Mouse (Mus musculus) retina, embryonic 14.5 days (tissue): Measurements from ENCODE around the gene Snhg11.

Experiments used
- DNase-seq: peaks from one replicate; pipeline ENCODE4 v3.0.0-alpha.2; 2015; ENCODE audit warnings: low spot score

Snhg11 gene

DNA sequence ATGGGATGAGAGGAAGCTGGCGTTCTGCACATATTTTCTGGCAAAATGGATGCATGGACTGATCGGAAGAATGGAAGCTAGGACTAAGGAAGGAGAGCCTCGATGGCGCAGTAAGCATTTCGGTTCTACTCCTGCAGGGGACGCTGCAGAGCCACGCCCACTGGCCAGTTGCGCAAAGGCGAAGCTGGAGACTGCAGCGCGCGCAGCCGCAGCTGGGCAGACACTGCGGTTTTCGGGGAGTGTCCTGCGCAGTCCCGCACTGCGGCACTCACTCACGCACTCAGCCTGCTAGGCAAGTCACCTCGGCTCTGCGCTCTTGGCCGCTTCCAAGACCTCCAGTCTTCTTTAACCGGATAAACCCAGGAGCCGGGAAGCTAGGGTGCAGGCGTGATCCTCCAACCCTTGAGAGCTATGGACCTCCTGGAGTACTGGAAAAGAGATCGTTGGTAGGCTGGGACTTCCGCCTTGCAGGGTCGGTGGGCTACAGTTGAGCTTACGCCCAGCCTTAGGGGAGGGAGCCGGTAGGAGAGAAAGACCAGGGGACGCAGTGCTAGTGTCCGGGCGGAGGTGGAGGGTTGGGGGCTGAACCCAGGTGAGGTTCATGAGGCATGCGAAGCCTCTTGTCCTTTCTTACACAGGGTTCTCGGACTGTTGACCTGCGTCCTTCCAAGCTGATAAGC, at the start of gene Snhg11:
Gene Snhg11, plus strand, starts transcription at position 196 of the 680 bp plus-strand sequence.
- peak; percentile 69 for DNase-seq

DNA sequence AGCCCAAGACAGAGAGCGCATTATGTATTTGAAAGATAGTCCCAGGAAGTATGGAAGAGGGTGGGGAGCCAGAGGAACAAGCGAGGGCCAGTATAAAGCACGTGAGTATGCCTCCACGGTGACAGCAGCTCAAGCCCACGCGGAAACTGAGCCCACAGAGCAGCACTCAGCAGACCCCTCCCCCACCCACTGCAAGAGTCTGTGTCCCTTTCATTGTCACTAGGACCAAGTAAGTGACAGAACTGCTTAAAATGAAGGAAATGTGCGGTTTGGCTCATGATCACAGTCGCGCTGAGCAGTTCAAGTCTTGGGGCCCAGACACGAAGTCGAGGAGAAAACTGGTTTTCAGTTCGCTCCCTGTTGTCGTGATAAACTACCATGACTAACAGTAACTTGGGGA, 41.1 kb upstream of the Snhg11 start:
- DNase-seq, result no peak

DNA sequence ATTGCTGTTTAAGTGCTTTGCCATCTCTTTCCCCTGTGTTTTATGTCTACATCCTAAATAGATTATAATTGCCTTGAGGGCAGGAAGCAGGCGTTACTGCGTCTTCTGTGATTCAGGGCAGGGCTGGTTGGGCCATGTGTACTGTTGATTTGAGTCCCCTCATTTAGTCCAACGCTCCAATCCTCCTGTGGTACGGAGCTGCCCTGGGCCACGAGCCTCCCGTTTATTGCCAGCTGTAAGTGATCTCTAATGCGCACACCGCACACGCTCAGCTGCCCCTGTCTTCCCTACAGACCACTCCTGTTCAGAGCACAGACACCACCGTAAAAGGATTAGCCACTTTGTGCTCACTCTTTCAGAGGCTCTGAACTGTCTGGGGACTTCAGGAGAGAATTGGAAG, 37.7 kb upstream of the Snhg11 start:
- DNase-seq, result no peak

DNA sequence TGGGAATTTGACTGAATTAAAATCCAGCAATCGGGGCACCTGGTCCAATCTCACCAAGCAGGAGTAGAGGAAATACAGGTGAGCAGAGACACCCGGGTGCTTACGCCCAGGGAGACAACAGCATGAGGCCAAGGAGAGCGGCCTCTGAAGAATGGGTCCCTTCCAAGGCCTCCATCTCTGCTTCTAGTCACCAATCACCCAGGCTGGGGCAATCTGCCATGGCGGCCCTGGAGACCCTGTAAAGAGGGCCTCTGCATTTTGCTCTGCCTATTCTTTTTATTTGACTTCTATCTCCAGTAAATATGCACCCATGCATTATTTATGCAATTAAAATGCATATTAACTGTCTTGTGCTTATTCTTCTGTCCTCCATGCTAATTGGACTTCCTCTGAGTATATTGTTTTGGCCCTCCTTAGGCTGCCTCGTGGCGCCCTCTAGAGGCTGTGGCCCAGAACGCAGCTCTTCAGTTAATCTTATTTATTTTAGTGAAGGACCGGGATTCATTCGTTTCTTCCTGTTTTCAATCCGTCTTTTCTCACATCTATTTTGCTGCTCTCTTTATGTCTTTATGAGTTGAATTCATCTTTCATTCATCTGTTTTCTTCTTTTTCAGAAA, 35.4 kb upstream of the Snhg11 start:
- DNase-seq, result peak; percentile 88

DNA sequence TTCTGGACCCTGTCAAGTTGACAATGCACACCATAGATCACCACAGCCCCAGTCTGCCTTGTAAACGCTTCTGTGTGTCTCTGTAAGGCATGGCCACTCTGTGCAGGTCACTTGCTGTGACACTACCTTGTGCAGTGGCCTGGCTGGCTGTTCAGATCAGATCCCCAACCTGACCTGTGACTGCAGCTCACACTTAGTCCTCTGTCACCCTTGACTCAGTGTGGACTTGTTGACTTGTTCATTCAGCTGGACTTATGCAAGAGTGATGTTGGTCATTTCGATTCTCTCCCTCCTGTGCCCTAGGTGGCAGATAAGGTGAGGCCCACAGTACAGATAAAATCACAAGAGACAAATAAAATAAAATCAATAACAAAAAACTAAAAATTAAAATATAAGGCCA, 34.1 kb upstream of the Snhg11 start:
- DNase-seq, result no peak

DNA sequence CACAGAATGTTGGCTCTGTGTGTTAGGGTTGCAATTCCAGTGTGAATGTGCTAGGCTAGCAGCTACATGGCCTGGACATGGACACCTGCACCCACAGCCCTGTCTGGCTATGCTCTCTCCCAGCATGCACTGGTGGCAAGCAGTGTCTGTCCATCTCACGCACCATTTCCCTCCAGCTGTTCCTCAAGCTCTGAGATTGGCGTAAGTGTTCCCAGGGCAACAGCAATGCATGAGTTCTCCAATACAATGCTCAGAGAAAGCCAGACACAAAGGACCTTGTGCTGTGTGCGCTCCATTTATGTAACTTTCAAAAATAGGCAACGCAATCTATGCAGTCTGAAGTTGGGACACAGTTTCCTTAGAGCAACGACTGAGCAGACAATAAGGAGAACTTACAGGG, 31.9 kb upstream of the Snhg11 start:
- DNase-seq, result peak; percentile 92

DNA sequence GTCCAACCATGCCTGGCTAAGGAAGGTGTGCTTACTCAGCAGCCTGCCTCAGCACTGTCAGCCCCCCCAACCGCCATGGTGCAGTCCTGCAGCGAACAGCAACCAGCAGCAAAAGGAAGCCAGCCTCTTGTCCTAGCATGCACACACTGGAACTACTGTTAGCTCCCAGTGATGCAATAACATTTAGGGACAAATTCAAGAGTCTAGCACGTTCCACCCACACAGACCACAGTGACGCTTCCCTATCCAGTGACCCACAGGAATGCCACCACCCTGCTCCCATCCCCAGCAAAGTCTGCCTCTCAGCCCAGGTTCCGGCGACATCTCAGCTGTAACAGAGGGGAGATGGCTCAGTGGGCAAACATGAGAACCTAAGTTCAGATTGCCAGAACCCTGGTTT, 29.0 kb upstream of the Snhg11 start:
- DNase-seq, result no peak

DNA sequence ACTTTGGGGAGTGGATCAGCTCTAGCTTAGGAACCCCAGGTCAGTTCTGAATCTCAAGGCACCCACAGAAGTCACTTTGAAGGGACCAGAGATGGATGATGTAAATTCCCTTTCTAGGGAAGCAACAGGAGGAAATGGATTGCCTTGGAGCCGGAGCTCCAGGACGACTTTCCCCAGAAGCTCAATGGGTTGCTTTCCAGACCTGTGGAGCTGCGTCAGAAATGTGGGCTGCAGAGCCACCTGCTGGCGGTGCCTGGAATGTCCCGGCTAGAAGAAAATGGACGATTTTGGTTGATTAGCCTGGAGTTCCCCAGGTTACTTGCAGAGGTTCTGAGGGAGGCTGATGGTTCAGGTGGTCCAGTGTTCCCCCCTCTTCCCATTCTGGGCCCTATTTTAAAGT, 27.6 kb upstream of the Snhg11 start:
- DNase-seq, result peak; percentile 88

DNA sequence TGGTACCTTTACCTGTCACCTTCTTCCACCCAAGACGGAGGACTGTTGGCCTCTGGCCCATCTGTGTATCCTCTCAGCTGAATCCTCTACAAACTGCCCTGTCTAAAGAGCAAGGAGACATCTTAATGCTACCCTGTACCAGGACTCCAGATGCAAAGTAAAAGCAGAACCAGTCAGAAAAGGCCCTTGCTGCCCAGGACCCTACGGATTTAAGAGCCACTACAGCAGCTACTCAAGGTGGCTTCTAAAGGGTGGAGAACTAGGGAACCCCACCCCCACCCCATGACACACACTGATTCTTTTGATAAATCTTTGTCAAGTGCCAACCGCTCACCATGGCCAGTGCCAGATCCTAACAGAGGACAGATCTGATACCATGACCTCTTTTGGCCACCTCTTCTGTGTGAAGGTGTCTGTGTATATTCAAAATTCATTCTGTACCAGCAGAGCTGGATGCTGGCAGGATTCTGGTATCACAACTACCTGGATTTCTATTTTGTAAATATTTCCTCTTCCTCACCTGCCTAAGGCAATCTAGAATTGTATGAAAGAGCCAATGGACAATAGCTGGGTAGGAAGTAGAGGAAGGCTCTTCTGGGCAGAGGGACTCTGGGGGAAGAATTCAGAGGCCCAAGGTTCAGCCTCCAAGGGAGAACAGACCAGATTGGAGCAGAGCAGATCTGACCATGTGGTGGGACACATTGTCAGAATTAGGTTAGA, 22.5 kb upstream of the Snhg11 start:
- DNase-seq, result no peak

DNA sequence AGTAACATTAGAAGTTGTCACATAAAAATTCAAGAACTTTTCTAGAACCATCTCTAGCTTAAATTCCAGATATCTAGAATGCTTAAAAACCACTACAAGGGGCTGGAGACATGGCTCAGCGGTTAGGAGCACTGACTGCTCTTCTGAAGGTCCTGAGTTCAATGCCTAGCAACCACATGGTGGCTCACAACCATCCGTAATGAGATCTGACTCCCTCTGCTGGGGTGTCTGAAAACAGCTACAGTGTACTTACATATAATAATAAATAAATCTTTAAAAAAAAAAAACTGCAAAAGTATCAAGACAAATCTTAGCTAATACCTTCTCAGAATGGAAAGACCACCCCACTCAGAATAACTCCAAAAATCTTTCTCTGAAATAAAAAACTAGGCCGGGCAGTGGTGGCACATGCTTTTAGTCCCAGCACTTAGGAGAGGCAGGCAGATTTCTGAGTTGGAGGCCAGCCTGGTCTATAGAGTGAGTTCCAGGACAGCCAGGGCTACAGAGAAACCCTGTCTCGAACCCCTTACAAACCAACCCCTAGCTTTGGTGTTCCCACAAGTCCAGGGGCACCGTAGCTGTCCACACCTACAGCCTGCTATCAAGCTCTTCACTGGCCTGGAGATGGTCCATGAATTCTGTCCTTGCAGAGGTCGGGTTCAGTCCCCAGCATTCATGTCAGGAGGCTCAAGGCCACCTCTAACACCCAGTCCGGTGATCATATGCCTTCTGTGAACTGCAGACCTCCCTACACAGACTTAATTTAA, 20.9 kb upstream of the Snhg11 start:
- DNase-seq, result no peak

DNA sequence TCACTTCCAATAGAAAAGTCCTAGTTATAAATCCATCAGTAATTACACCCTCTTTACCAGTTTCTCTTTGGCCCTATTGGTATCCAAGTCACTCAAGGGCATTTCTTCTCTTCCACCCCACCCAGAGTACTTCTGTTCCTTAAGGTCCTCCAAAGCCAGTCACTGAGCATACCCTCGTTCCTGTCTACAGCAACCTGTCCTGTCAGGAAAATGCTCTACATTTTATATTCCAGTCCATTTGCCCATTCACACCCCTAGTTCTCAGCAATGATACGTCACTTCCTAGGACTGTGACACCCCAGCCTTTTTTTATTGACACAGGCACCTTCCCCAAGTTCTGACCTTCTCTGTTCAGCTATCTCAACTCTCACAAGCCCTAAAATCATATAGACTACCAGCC, 20.2 kb upstream of the Snhg11 start:
- no peak for DNase-seq

DNA sequence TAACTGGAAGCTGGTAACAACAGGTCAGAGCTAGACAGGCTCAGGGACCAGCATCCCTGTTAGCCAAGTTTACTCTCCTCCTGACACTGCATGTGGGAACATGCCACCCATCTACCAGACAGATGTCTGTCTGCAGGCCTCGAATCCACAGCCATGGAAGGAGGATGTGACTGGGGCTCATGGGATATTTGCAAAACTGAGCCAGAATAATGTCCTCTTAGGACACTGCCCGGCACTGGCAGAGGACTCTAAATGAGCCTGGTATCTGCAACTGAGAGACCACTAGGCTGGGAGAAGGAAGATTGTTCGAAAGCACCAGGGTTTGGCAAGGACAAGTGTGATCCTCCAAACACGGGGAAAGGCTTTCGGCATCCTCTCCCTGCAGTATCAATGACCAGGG, 19.3 kb upstream of the Snhg11 start:
- DNase-seq, result no peak

DNA sequence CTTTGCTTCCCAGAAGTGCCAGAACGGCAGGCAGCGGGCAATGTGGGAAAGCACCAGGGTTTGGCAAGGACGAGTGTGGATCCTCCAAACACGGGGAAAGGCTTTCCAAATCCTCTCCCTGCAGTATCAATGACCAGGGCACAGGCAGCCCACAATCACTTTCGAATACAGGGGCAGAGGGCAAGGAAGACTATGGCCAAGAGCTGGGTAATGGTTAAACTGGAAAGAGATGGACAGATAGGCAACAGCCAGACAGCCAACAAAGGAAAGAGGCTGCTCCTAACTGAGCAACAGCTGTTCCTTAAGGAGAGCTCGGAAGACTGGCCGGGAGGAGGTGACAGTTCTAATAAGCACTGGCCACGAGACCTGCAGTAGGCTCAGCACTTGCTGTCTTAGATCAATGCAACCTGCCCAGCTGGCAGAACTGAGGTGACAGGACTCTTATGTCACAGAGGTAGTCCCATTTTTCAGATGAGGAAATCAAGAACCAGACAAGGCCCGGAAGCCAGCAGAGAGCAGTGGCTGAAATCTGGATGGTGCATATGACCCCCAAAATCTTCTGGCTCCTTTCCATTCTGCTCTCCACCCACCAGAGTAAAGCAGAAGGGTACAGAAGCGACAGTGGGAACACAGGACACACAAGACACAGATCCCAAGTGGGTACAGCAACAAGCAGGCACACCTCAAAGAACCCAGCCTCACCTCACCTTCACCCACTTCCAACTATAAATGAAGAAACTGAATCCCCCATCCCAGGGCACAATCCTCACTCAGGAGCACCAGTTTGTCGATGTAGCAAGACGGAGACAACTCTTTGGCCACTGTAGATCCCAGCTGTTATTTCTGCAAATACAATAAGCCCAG, 15.4 kb upstream of the Snhg11 start:
- no peak for DNase-seq

DNA sequence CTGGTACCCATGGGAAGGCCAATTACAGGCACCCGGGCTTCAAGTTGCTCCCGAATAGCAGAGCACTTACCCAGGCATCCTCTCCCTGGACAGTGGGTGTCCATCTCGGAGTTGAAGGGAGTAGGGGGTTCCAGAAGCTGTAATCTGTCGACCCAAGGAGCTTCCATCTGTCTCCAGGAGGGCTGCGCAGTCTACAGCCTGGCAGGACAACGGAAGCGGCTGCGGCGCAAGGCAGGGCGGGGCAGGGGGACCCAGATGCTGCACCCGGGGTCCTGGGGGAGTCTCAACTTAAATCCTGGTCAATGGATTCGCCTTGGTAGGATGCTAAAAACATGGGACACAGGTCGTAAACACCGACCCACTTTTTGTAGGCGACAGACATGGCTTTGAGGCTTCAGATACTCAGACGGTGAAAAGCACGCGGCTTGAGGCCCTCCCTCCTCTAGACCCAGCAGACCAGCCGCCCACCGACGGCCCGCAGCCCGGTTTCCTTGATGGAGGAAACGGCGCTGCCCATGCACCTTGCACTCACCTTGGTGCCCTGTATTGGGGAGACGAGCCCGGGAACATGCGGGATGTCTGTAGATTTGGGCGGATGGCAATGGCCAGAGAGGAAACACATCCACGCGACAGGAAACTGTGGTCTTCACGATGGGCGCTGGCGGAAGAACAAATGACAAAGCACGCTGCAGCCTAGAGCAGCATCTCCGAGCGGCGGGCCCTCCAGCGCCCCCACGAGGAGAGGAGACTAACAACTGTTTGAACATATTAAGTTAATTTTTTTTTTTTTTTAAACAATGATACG, 14.4 kb upstream of the Snhg11 start:
- DNase-seq, result peak; percentile 95

DNA sequence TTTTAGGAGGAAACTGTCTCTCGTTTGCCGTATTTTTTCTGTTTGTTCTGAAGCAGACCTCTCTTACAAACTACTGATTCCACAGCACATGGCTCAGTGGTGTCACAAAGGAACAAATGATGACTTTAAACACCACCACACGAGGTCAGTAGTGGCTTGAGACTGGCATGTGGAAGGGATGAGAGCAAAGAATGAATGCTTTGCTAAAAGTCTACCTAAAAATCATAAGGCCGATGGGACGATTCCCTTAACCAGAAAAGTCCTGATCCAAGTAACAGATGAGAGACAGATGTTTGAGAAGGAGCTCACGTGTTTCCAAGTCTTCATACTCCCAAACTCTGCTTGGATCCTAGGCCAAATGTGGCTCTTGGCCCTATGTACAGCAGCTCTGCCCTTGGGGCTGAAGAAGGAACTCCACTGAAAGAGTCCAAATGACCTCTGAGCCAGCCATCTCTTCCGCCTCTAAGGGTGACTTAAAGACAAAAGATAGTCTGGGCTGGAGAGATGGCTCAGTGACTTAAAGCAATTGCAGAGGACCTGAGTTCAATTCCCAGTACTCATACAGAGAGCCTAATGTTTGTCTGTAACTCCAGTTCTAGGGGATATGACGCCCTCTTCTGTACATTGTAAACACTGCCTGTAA, 13.6 kb upstream of the Snhg11 start:
- no peak for DNase-seq

DNA sequence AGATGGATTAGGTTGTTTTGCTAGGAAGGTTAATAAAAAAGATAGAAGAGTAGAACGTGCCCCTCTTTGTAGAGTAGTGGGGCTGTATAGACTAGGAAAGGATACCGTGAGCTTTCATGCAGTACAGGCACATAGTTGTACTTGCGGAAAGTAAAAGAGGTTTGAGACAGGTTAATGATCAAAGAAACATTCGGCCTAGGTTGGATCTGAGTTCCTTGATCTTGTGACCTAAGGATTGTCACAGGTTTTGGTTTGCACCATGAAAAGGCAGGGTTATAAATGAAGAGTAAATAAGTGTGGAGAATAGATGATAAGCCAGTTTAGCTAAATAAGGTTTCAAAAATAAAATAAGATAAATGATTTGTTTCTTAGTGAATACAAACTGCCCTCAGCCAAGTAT, 11.3 kb upstream of the Snhg11 start:
- no peak for DNase-seq

DNA sequence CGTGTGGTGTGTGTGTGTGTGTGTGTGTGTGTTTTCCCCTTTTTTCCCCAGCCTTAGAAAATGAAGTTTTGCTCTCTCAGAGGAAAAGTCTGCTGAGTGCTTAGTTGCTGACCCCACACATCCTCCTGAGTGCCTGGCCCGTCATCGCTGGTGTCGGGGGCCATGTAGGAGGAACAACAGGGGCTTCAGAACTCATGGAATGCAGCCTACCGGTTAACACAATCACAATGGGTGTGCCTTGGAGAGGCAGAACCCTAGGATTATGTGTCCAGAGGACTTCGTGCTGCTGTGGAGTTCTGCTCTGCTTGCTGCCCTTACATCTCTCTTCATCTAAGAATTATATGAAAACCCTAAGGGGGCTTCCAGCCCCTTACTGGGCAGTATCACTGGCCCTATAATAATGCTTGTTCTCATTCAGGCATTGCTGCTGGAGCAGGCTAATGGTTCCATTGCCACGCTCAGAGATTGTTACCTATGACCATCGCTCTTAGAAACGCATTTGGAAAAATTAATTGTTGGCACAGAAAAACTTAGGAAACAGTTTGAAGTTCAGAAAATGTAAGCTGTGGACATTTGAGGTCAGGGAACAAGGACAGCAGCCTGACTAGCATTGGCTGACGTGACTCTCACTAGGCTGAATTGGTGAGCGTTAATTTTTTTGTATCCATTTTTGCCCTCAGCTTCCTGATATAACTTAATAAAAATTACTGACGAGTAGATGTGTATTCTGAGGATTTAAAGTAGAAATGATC, 10.2 kb upstream of the Snhg11 start:
- no peak for DNase-seq

DNA sequence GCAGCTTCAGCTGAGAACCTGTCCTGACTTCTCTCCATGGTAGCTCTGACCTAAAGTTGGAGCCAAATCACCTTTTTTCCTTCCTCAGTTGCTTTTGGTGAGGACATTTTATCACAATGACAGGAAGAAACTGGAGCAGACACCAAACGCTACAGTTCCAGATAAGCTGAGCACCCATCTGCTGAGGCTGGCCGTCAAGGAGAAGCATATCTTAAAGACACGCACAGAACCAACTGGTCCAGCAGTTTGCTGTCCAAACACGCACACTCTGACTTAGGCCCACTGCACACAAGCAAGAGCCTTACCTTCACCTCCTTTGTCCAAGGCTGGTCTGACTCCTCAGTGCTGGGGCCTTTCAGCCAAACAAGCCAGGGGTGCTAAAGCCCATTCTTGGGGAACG, 7.8 kb upstream of the Snhg11 start:
- no peak for DNase-seq

DNA sequence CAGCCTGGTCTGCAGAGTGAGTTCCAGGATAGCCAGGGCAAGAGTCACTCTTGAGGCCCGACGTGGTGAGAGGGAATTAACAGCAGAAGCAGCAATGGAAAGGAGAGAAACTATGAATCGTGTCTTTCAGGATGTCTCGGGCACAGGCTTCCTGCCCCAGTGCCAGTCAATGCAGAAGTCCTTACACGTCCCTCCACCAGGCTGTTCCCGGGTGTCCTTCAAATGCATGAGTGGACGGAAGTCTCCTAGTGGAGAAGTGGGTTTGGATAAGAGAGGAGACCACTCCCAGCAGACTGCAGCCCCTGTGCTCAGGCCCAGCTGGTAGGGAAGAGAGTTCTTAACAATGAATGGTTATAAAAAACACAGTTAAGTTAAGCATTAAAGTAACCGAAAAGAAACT, 7.1 kb upstream of the Snhg11 start:
- no peak for DNase-seq
